Mouse (Mus musculus) limb, embryonic 11.5 days (tissue): Measurements from ENCODE around the gene Rasgef1b. TPM values are rescaled to one million over a fixed set of nuclear protein-coding genes. Genes with fewer than 3 reads are reported as not detected.

Source experiments
- ATAC-seq: fragments of 200-750 bp; cut with Nextera tagmentation; 2 replicates; pipeline ENCODE4 v1.8.0; 2017; ENCODE audit warnings: low read depth; ENCODE audit not compliant: insufficient number of reproducible peaks, low FRiP score, low TSS enrichment
- DNase-seq: peaks from one replicate; pipeline ENCODE4 v3.0.0-alpha.2; 2015; ENCODE audit warnings: low spot score
- H3K27ac ChIP-seq: fragments of 300-500 bp; sonication (generic); replicated peaks from 2 replicates; pipeline ENCODE4 v1.5.1; 2014; ENCODE audit warnings: low read depth, mild to moderate bottlenecking, low read length
- H3K27me3 ChIP-seq: fragments of 300-500 bp; sonication (generic); 2 replicates; pipeline ENCODE4 v1.6.1; 2014; ENCODE audit warnings: mild to moderate bottlenecking, low read length, mixed read lengths; ENCODE audit not compliant: control insufficient read depth, insufficient read depth
- H3K36me3 ChIP-seq: fragments of 300-500 bp; sonication (generic); 2 replicates; pipeline ENCODE4 v1.6.1; 2014; ENCODE audit warnings: mild to moderate bottlenecking, low read length, moderate library complexity, mixed read lengths; ENCODE audit not compliant: control insufficient read depth, insufficient read depth
- H3K4me1 ChIP-seq: fragments of 300-500 bp; sonication (generic); 2 replicates; pipeline ENCODE4 v1.6.1; 2014; ENCODE audit warnings: low read length, mixed read lengths; ENCODE audit not compliant: control insufficient read depth, insufficient read depth
- H3K4me2 ChIP-seq: fragments of 300-500 bp; sonication (generic); 2 replicates; pipeline ENCODE4 v1.6.1; 2014; ENCODE audit warnings: low read depth, mild to moderate bottlenecking, moderate library complexity; ENCODE audit not compliant: severe bottlenecking
- H3K4me3 ChIP-seq: fragments of 300-500 bp; sonication (generic); 2 replicates; pipeline ENCODE4 v1.5.1; 2014; ENCODE audit warnings: low read depth, low read length
- H3K9ac ChIP-seq: fragments of 300-500 bp; sonication (generic); 2 replicates; pipeline ENCODE4 v1.6.1; 2014; ENCODE audit warnings: mild to moderate bottlenecking, low read length
- H3K9me3 ChIP-seq: fragments of 300-500 bp; sonication (generic); 2 replicates; pipeline ENCODE4 v1.6.1; 2016; ENCODE audit warnings: low read length; ENCODE audit not compliant: control insufficient read depth
- WGBS: fragments of 180-500 bp; shearing (Covaris S2); extraction: QIAGEN DNeasy Blood & Tissue Kit; methylation state at CpG from one replicate; pipeline ENCODE4 v1.1.7; 2014; 5-methylcytosine and 5-hydroxymethylcytosine counted together
- polyA plus RNA-seq: library from polyadenylated mRNA; unstranded; fragments of >200 nt; fragmentation: Nextera tagmentation; extraction: Ambion mirVana; gene quantifications from 2 replicates; pipeline ENCODE4 v1.2.1, GENCODE M21; 2014

Gene Rasgef1b
- polyA plus RNA-seq, 1 experiment from 2014 or later, result 59.9 TPM

GRCm38 (mm10) chr5:99404403-99405170, 324.3 kb downstream of the Rasgef1b start:
- Histone ChIP-seq H3K36me3 (no peaks in the 10 kb centered on the region), H3K4me3 (no peak overlapping the region), H3K4me2 (no peak overlapping the region), H3K27me3 (no peaks in the 10 kb centered on the region), H3K9ac (no peak overlapping the region), H3K4me1 (peaks cover 20% of the 10 kb centered on the region), H3K27ac (no peak overlapping the region), H3K9me3 (no peaks in the 10 kb centered on the region)
- DNase-seq, result no peak
- WGBS, result 87% methylated on average over 11 of the region's 11 CpGs
- no peak for ATAC-seq

- no peak overlapping the region for H3K27ac ChIP-seq
- no peaks in the 10 kb centered on the region for H3K27me3 ChIP-seq
- no peaks in the 10 kb centered on the region for H3K36me3 ChIP-seq
- DNase-seq (no peak), ATAC-seq (no peak)
- no peak overlapping the region for H3K9ac ChIP-seq
- 46% methylated on average over 5 of the region's 5 CpGs for WGBS
- no peak overlapping the region for H3K4me3 ChIP-seq
- peaks cover 20% of the 10 kb centered on the region for H3K4me1 ChIP-seq
- no peak overlapping the region for H3K4me2 ChIP-seq
- H3K9me3 ChIP-seq, result no peaks in the 10 kb centered on the region
Observed at GRCm38 (mm10) chr5:99403325-99403724, 325.5 kb downstream of the Rasgef1b start.

GRCm38 (mm10) chr5:99402784-99403183, 326.1 kb downstream of the Rasgef1b start:
- no peaks in the 10 kb centered on the region for H3K36me3 ChIP-seq
- H3K9me3 ChIP-seq, result no peaks in the 10 kb centered on the region
- no peaks in the 10 kb centered on the region for H3K27me3 ChIP-seq
- H3K4me2 ChIP-seq, result no peak overlapping the region
- ATAC-seq, result no peak
- H3K4me1 ChIP-seq, result peaks cover 20% of the 10 kb centered on the region
- H3K4me3 ChIP-seq, result no peak overlapping the region
- H3K9ac ChIP-seq, result no peak overlapping the region
- no peak overlapping the region for H3K27ac ChIP-seq
- WGBS, result 60% methylated on average over 2 of the region's 2 CpGs
- DNase-seq, result no peak

DNA sequence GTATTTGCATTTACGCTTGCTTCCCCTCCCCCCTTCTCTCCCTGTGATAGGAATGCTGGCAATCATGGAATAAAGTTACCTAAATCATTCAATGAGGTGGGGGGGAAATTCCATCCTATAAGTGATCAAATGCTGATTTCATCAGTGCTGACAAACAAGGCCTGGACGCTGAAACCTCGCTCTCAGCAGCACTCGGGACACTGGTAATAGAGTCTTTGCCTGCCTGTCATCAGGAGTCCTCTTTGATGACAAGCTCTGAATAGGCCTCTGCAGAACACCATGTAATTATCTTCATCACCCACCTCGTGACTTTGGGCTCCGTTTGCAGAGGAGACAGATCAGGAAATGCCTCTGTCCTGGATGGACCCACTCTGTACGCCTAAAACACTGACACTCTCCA, 326.6 kb downstream of the Rasgef1b start:
- no peak for ATAC-seq
- H3K27ac ChIP-seq, result no peak overlapping the region
- H3K36me3 ChIP-seq, result no peaks in the 10 kb centered on the region
- H3K4me2 ChIP-seq, result no peak overlapping the region
- no peaks in the 10 kb centered on the region for H3K27me3 ChIP-seq
- no peak overlapping the region for H3K9ac ChIP-seq
- H3K4me1 ChIP-seq, result peaks cover 20% of the 10 kb centered on the region
- no peaks in the 10 kb centered on the region for H3K9me3 ChIP-seq
- no peak overlapping the region for H3K4me3 ChIP-seq
- no peak for DNase-seq
- WGBS, result 21% methylated on average over 7 of the region's 7 CpGs

DNA sequence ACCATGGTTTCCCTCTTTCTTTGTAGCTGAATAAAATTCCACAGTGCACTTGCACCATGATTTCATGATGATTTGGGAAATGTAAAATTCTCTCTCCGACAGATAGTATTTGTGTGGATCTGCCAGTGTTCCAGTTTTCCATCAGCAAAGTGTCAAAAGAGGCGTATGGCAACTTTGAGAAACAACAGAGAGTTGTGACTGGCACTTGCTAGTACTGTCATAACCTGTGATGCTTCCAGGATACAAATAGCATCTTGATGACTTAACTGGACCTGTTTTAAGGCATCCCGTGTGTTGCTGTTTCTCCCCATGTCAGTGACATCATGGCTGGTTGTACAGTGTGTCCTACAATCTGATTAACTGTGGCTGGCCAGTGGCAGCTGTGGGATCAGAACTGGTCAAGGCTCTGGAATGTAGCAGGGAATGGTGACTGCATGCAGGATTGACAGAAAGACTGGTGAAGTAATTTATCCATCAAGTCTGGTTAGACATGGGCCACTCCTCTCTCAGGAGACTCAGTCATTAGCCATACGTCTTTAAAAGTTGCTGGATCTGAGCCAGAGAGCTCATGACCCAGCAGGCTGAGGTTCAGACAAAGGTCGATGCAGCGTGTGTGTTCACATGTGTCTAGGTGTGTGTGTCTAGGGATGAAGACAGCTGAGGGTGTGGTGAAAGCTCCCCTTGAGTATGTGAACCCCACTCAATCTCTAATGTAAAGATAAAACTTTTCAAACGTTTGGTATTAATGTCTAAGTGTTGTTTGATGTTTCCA, 328.8 kb downstream of the Rasgef1b start:
- H3K4me2 ChIP-seq, result no peak overlapping the region
- H3K27me3 ChIP-seq, result no peaks in the 10 kb centered on the region
- ATAC-seq (no peak), DNase-seq (no peak)
- H3K27ac ChIP-seq, result no peak overlapping the region
- no peak overlapping the region for H3K4me3 ChIP-seq
- peaks cover 20% of the 10 kb centered on the region for H3K4me1 ChIP-seq
- H3K9ac ChIP-seq, result no peak overlapping the region
- H3K9me3 ChIP-seq, result no peaks in the 10 kb centered on the region
- no peaks in the 10 kb centered on the region for H3K36me3 ChIP-seq
- 50% methylated on average over 7 of the region's 7 CpGs for WGBS

- Histone ChIP-seq H3K36me3 (no peaks in the 10 kb centered on the region), H3K4me1 (peaks cover 20% of the 10 kb centered on the region), H3K4me2 (no peak overlapping the region), H3K9ac (no peak overlapping the region), H3K4me3 (no peak overlapping the region), H3K27me3 (no peaks in the 10 kb centered on the region), H3K27ac (no peak overlapping the region), H3K9me3 (no peaks in the 10 kb centered on the region)
- no peak for DNase-seq
- WGBS, result 87% methylated on average over 5 of the region's 5 CpGs
- ATAC-seq, result no peak
Observed at GRCm38 (mm10) chr5:99398472-99399070, 330.3 kb downstream of the Rasgef1b start.

GRCm38 (mm10) chr5:99394578-99394977, 334.3 kb downstream of the Rasgef1b start:
- WGBS, result 96% methylated on average over 5 of the region's 5 CpGs
- Histone ChIP-seq H3K36me3 (no peaks in the 10 kb centered on the region), H3K4me3 (no peak overlapping the region), H3K9me3 (no peaks in the 10 kb centered on the region), H3K9ac (no peak overlapping the region), H3K27ac (no peak overlapping the region), H3K4me2 (no peak overlapping the region), H3K4me1 (no peaks in the 10 kb centered on the region), H3K27me3 (no peaks in the 10 kb centered on the region)
- ATAC-seq, result no peak
- DNase-seq, result no peak

- H3K9ac ChIP-seq, result no peak overlapping the region
- H3K27ac ChIP-seq, result no peak overlapping the region
- H3K9me3 ChIP-seq, result no peaks in the 10 kb centered on the region
- DNase-seq (no peak), ATAC-seq (no peak)
- no peaks in the 10 kb centered on the region for H3K4me1 ChIP-seq
- no peak overlapping the region for H3K4me3 ChIP-seq
- 84% methylated on average over 3 of the region's 3 CpGs for WGBS
- no peaks in the 10 kb centered on the region for H3K27me3 ChIP-seq
- no peaks in the 10 kb centered on the region for H3K36me3 ChIP-seq
- no peak overlapping the region for H3K4me2 ChIP-seq
Observed at GRCm38 (mm10) chr5:99391525-99391924, 337.3 kb downstream of the Rasgef1b start.
